ENCODE assay signal across 10 mouse cellular contexts in the genomic region with DNA sequence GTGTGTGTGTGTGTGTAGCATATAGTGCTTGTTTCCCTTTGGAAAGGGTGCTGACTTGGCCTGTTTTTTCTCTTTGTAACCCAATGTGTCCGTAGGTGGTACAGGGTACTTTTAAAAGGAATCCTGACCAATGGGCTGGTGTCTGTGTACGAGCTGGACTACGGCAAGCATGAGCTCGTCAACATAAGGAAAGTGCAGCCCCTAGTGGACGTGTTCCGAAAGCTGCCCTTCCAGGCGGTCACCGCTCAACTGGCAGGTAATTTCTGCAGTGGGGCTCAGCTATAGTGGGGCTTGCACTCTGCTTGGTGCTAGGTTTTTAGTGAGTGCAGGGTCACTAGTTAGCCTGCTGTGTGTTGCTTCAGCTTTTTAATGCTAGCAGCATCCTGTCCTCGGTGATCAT. TPM values are rescaled to one million over a fixed set of nuclear protein-coding genes. Genes with fewer than 3 reads are reported as not detected.
A peak's percentile ranks its signal among the peaks of the same experiment; 100 is the strongest.
DNase-seq lines count a peak whose midpoint lies in the region; ATAC-seq and TF ChIP-seq lines count a peak whose summit lies in the region.
"Had no signal": no experiment of that assay in that cellular context is flagged by ENCODE, and none has a peak within 500 bp of the region (broad histone marks: within the 10 kb centered on the region; RNA-seq: fewer than 3 reads in every experiment).

No protein-coding gene starts in this region.

- DNase-seq in forebrain, embryonic 10.5 days (ENCODE audit: extremely low spot score, low spot score): peak; percentile 35
- no peak for DNase-seq in liver, adult 2 months (ENCODE audit: extremely low read depth, low read depth, low spot score)
- no peak for DNase-seq in liver
- DNase-seq in embryonic facial prominence, embryonic 10.5 days (ENCODE audit: low spot score): peak; percentile 53
- DNase-seq in lung, postnatal 36 days: peak; percentile 70
- DNase-seq in frontal cortex, postnatal 10 days (ENCODE audit: low spot score in 2 of 2): no peak
- DNase-seq in right cerebral cortex, postnatal 36 days (ENCODE audit: low spot score in 2 of 2): no peak

- TF ChIP-seq POLR2A in liver, adult 2 months (IDR thresholded peaks at IDR 0.05; ENCODE audit: extremely low read depth, insufficient read depth, low read length): no peak

- H3K4me3 ChIP-seq in forebrain, embryonic 10.5 days: no peak overlapping the region
- H3K4me3 ChIP-seq in forebrain, embryonic 12.5 days (replicated peaks): no peak overlapping the region
- no peak overlapping the region for H3K4me3 ChIP-seq in liver, adult 2 months (ENCODE audit: insufficient read depth, low read depth, low read length)
- no peak overlapping the region for H3K4me3 ChIP-seq in embryonic facial prominence, embryonic 10.5 days
- H3K4me3 ChIP-seq: erythroblast, embryonic 14.5 days; liver, embryonic 15.5 days had no signal

- no peak for ATAC-seq in forebrain, embryonic 12.5 days (ENCODE audit: low FRiP score)

- peak; percentile 21; the same call in 1 of the 2 replicates for TF ChIP-seq CTCF in liver, adult 2 months (IDR thresholded peaks at IDR 0.05; ENCODE audit: low read depth, low read length)

- H3K4me2 ChIP-seq in forebrain, embryonic 12.5 days: no peak overlapping the region
- H3K4me2 ChIP-seq: liver, embryonic 15.5 days had no signal

- no peaks in the 10 kb centered on the region for H3K79me2 ChIP-seq in liver, adult 2 months (ENCODE audit: control insufficient read depth, insufficient read depth, low read length)

- 48% methylated on average over 9 of the region's 9 CpGs for WGBS in forebrain, embryonic 10.5 days
- 56% methylated on average over 9 of the region's 9 CpGs for WGBS in forebrain, embryonic 12.5 days
- 81% methylated on average over 9 of the region's 9 CpGs for WGBS in liver, adult 2 months
- 48% methylated on average over 9 of the region's 9 CpGs for WGBS in embryonic facial prominence, embryonic 10.5 days

- H3K27ac ChIP-seq in forebrain, embryonic 10.5 days: no peak overlapping the region
- H3K27ac ChIP-seq in forebrain, embryonic 12.5 days: no peak overlapping the region
- no peak overlapping the region for H3K27ac ChIP-seq in liver, adult 2 months (replicated peaks; ENCODE audit: insufficient read depth, low read depth, low read length)
- H3K27ac ChIP-seq in embryonic facial prominence, embryonic 10.5 days (replicated peaks): no peak overlapping the region
- H3K27ac ChIP-seq: liver, embryonic 15.5 days had no signal

- H3K4me1 ChIP-seq in forebrain, embryonic 10.5 days: 0 out of 2 replicates have a peak, but pooled peaks cover 6% of the 10 kb centered on the region
- H3K4me1 ChIP-seq in forebrain, embryonic 12.5 days: 0 out of 2 replicates have a peak, but pooled peaks cover 3% of the 10 kb centered on the region
- no peaks in the 10 kb centered on the region for H3K4me1 ChIP-seq in liver, adult 2 months (ENCODE audit: control insufficient read depth, insufficient read depth, low read length)
- no peaks in the 10 kb centered on the region for H3K4me1 ChIP-seq in embryonic facial prominence, embryonic 10.5 days

- no peaks in the 10 kb centered on the region for H3K27me3 ChIP-seq in forebrain, embryonic 10.5 days (ENCODE audit: poor library complexity, severe bottlenecking)
- 0 out of 2 replicates have a peak, but pooled peaks cover 5% of the 10 kb centered on the region for H3K27me3 ChIP-seq in forebrain, embryonic 12.5 days
- H3K27me3 ChIP-seq in liver, adult 2 months (ENCODE audit: control insufficient read depth, insufficient read depth, low read length): no peaks in the 10 kb centered on the region
- no peaks in the 10 kb centered on the region for H3K27me3 ChIP-seq in embryonic facial prominence, embryonic 10.5 days (replicated peaks; ENCODE audit: low read depth, poor library complexity, severe bottlenecking)

- no peaks in the 10 kb centered on the region for H3K9me3 ChIP-seq in forebrain, embryonic 10.5 days
- no peaks in the 10 kb centered on the region for H3K9me3 ChIP-seq in forebrain, embryonic 12.5 days
- H3K9me3 ChIP-seq in embryonic facial prominence, embryonic 10.5 days: no peaks in the 10 kb centered on the region
- H3K9me3 ChIP-seq: liver, embryonic 15.5 days had no signal

- no peaks in the 10 kb centered on the region for H3K36me3 ChIP-seq in forebrain, embryonic 10.5 days (replicated peaks)
- no peaks in the 10 kb centered on the region for H3K36me3 ChIP-seq in forebrain, embryonic 12.5 days (replicated peaks)
- H3K36me3 ChIP-seq in liver, adult 2 months (ENCODE audit: control insufficient read depth, insufficient read depth, low read length): peaks cover 7% of the 10 kb centered on the region; the same call in 1 of the 2 replicates
- H3K36me3 ChIP-seq in embryonic facial prominence, embryonic 10.5 days (replicated peaks): no peaks in the 10 kb centered on the region
- H3K36me3 ChIP-seq: liver, embryonic 15.5 days had no signal

- H3K9ac ChIP-seq in forebrain, embryonic 12.5 days: no peak overlapping the region
- H3K9ac ChIP-seq in liver, adult 2 months (ENCODE audit: low read depth, low read length): no peak overlapping the region
- H3K9ac ChIP-seq: liver, embryonic 15.5 days had no signal

RNA-seq across cellular contexts. Expression of gene Tmod1, which starts 9.2 kb away (rescaled TPM):
- 2.5 and 4.0 TPM in 2 replicates for polyA plus RNA-seq in forebrain, embryonic 10.5 days (2016; fragmentation: Nextera tagmentation; extraction: Ambion mirVana)
- 0.67 and 1.1 TPM in 2 replicates for polyA plus RNA-seq in forebrain, embryonic 12.5 days (2016; fragmentation: Nextera tagmentation; extraction: Ambion mirVana)
- 0.09 TPM in 1 of 2 replicates, not detected in the other for total RNA-seq in liver, adult 2 months (2014; rRNA removed)
- polyA plus RNA-seq in liver, adult 2 months (2012; rRNA removed): 0.07 TPM in 1 of 2 replicates, not detected in the other
- polyA plus RNA-seq in embryonic facial prominence, embryonic 10.5 days (2016; fragmentation: Nextera tagmentation; extraction: Ambion mirVana): 2.8 and 3.0 TPM in 2 replicates

Comparison
In these comparisons a context has a peak if more than half of its experiments do, and no peak if none do; other contexts are left out.
1. DNase-seq: peak in forebrain, embryonic 10.5 days (single experiment), embryonic facial prominence, embryonic 10.5 days (single experiment) and lung, postnatal 36 days (single experiment); none in liver, adult 2 months (single experiment), liver (single experiment), frontal cortex, postnatal 10 days (0 of 2) and right cerebral cortex, postnatal 36 days (0 of 2).